Mouse (Mus musculus) ES-Bruce4 (cell line): ENCODE results near the gene Eif4a1.

Source experiments
- CTCF ChIP-seq: IDR thresholded peaks from one replicate; pipeline ENCODE4 v1.8.1; 2011; ENCODE audit warnings: low read depth, low read length
- EP300 ChIP-seq: IDR thresholded peaks from 2 replicates; pipeline ENCODE4 v1.6.1; 2011; ENCODE audit warnings: low read depth, low read length; ENCODE audit not compliant: insufficient read depth
- POLR2A ChIP-seq: IDR thresholded peaks from one replicate; pipeline ENCODE4 v1.8.1; 2011; ENCODE audit warnings: low read length; ENCODE audit not compliant: insufficient read depth

DNA sequence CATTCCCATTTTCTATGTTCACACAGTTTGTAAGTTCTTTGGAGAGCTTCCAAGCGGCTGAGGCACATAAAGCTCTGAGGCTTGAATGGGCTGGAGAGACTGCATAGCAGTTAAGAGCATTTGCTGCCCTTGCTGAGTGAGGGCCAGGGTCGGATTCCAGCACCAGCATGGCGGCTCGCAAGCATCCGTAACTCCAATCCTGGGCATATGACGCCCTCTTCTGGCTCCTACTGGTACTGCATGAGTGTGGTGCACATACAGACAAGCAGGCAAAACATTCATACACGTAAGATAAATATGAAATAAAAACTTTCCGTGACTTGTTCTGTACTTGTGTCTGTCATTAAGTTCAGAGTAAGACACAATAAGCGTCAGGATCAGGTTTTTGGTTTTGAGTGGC, 43.3 kb upstream of the Eif4a1 start:
- TF ChIP-seq POLR2A (no peak), CTCF (peak; percentile 96), EP300 (no peak)
